Mouse (Mus musculus): Measurements from ENCODE around the gene Cnnm3. TPM values are rescaled to one million over a fixed set of nuclear protein-coding genes. Genes with fewer than 3 reads are reported as not detected.
A peak's percentile ranks its signal among the peaks of the same experiment; 100 is the strongest.

The Cnnm3 gene
- 3.5 and 5.4 TPM in 2 replicates for polyA plus RNA-seq (2014; fragmentation: Nextera tagmentation; extraction: Ambion mirVana)

DNA sequence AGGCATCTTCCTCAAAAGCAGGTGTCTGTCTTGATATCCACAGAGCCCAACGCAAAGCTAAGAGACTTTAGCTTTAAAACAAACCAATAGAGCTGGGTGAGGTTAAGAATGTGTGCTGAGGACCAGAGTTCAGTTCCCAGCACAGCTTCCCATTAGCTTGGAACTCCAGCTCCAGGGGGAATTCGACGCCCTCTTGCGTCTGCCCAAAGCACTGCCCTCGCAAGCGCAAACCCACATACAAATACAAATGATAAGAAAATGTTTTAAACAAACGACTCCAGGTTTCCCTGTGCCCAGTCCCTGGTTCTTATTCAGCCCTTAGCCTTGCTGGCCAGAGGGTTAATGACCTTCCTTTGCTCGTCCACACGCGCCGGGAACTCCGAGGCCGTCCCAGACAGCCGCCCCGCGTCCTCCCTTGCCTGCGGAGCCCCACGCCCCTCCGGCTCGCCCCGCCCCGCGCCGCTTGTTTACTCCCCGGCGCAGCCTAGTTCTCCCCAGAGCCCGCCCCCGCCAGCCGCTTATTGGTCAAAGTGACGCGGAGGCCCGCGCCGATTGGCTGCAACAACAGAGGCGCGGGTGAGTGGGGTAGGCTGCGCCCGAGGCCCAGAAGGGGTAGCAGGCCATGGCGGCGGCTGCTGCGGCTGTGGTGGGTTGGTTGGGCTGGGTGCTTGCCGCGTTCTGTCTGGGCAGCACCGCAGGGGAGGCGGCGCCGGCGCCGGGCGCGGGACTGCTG, at the start of gene Cnnm3:
Gene Cnnm3, plus strand, starts transcription at position 579 of the 733 bp plus-strand sequence.
- Histone ChIP-seq H3K27me3 (ENCODE audit: control insufficient read depth, insufficient read depth, low read length) (no peaks in the 10 kb centered on the region), H3K4me2 (ENCODE audit: low read depth, low read length) (peak within 1 kb of the TSS; percentile 91), H3K27ac (replicated peaks; ENCODE audit: low read depth, low read length) (peak within 1 kb of the TSS; percentile 96), H3K36me3 (replicated peaks; ENCODE audit: control insufficient read depth, insufficient read depth, low read depth, low read length) (no peaks in the 10 kb centered on the region), H3K9ac (replicated peaks; ENCODE audit: low read length) (peak within 1 kb of the TSS; percentile 84), H3K4me3 (ENCODE audit: low read depth, low read length) (peak within 1 kb of the TSS; percentile 92), H3K4me1 (ENCODE audit: control insufficient read depth, insufficient read depth, low read length) (no peaks in the 10 kb centered on the region), H3K9me3 (replicated peaks; ENCODE audit: control insufficient read depth, low read length) (no peaks in the 10 kb centered on the region)
- WGBS, result 1% methylated on average over 51 of the region's 51 CpGs
- ATAC-seq (replicated peaks; ENCODE audit: insufficient number of reproducible peaks, low FRiP score, low TSS enrichment, low read depth) (peak; percentile 96), DNase-seq (ENCODE audit: low spot score) (peak; percentile 99)

DNA sequence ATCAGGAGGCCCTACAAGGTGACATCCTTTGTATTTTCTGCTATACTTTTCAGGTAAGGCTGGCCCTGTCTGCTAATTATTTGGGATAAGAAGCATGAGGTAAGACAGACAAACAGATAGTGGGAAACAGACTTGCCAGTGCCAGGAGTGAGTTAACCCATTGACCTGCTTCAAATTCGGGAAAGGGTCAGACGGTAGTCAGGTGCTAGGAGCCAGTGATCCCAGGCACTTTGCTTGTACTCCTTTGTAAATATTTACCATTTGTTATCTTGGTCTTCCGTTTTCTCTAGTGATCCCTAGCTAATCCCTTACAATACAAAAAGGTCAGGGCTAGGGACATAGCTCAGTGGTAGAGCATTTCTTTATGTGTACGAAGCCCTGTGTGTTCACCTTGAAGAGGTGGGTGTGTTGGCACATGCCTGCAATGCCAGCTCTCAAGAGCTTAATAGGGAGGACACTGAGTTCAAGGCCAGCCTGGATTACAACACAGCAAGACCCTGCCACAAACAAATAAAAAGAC, 46.0 kb upstream of the Cnnm3 start:
- Histone ChIP-seq H3K9me3 (replicated peaks; ENCODE audit: control insufficient read depth, low read length) (no peaks in the 10 kb centered on the region), H3K27me3 (ENCODE audit: control insufficient read depth, insufficient read depth, low read length) (no peaks in the 10 kb centered on the region), H3K9ac (replicated peaks; ENCODE audit: low read length) (no peak overlapping the region), H3K27ac (replicated peaks; ENCODE audit: low read depth, low read length) (no peak overlapping the region), H3K4me1 (ENCODE audit: control insufficient read depth, insufficient read depth, low read length) (no peaks in the 10 kb centered on the region), H3K4me3 (ENCODE audit: low read depth, low read length) (no peak overlapping the region), H3K4me2 (ENCODE audit: low read depth, low read length) (no peak overlapping the region), H3K36me3 (replicated peaks; ENCODE audit: control insufficient read depth, insufficient read depth, low read depth, low read length) (no peaks in the 10 kb centered on the region)
- DNase-seq (ENCODE audit: low spot score), result no peak
- 65% methylated on average over 4 of the region's 4 CpGs for WGBS
- ATAC-seq (replicated peaks; ENCODE audit: insufficient number of reproducible peaks, low FRiP score, low TSS enrichment, low read depth), result no peak

DNA sequence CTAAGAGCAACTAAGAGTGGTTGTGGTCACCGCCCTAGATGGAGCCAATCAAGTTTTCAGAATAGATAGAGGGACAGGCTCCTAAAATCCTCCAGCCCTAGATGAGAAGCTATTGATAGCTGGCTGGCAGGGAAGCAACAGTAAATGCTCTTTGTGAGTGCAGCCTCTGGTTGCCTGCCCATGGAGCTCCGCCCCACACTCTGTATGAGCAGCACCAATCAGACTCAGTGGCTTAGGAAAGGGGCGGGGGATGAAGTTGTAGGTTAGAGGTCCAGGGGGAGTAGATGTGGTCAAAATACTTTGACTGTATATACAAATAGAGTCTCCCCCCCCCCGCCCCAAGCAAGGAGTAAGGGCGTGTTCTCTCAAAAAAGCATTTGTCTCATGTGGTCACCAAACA, 44.2 kb upstream of the Cnnm3 start:
- no peaks in the 10 kb centered on the region for H3K4me1 ChIP-seq (ENCODE audit: control insufficient read depth, insufficient read depth, low read length)
- H3K9me3 ChIP-seq (replicated peaks; ENCODE audit: control insufficient read depth, low read length), result no peaks in the 10 kb centered on the region
- WGBS, result 52% methylated on average over 5 of the region's 5 CpGs
- no peaks in the 10 kb centered on the region for H3K36me3 ChIP-seq (replicated peaks; ENCODE audit: control insufficient read depth, insufficient read depth, low read depth, low read length)
- H3K27ac ChIP-seq (replicated peaks; ENCODE audit: low read depth, low read length), result no peak overlapping the region
- H3K9ac ChIP-seq (replicated peaks; ENCODE audit: low read length), result no peak overlapping the region
- H3K4me3 ChIP-seq (ENCODE audit: low read depth, low read length), result no peak overlapping the region
- H3K27me3 ChIP-seq (ENCODE audit: control insufficient read depth, insufficient read depth, low read length), result no peaks in the 10 kb centered on the region
- ATAC-seq (replicated peaks; ENCODE audit: insufficient number of reproducible peaks, low FRiP score, low TSS enrichment, low read depth), result no peak
- H3K4me2 ChIP-seq (ENCODE audit: low read depth, low read length), result no peak overlapping the region
- DNase-seq (ENCODE audit: low spot score), result no peak

DNA sequence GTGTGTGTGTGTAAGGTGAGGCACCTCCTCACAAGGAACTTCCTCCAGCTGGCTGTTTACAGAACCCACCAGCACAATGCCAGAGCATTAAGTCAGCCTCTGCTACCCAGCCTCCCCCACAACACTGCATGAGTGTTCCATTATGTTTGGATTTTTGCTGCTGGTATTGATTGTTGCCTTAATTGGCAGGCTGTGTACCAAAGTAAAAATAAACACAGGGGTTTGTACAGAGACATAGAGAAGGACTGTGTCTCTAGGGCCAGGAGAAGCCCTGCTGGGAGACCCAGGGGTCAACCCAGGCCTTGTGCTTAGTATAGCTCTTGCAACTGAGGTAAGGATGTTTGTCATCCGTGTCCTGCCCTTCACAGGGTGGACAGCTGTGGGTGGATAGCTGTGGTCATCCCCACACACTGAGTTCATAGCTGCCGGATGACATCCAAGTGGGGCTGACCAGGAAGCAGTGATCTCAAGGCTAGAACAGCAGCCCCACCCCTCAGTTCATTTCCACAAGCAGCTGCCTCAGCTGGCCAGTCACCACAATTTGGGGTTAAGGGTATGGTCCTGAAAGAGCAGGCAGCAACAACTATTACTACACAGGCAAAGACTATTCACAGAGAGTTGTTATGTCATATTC, 41.7 kb upstream of the Cnnm3 start:
- Histone ChIP-seq H3K27ac (replicated peaks; ENCODE audit: low read depth, low read length) (no peak overlapping the region), H3K9ac (replicated peaks; ENCODE audit: low read length) (no peak overlapping the region), H3K9me3 (replicated peaks; ENCODE audit: control insufficient read depth, low read length) (no peaks in the 10 kb centered on the region), H3K36me3 (replicated peaks; ENCODE audit: control insufficient read depth, insufficient read depth, low read depth, low read length) (no peaks in the 10 kb centered on the region), H3K27me3 (ENCODE audit: control insufficient read depth, insufficient read depth, low read length) (no peaks in the 10 kb centered on the region), H3K4me2 (ENCODE audit: low read depth, low read length) (no peak overlapping the region), H3K4me1 (ENCODE audit: control insufficient read depth, insufficient read depth, low read length) (peaks cover 8% of the 10 kb centered on the region), H3K4me3 (ENCODE audit: low read depth, low read length) (no peak overlapping the region)
- ATAC-seq (replicated peaks; ENCODE audit: insufficient number of reproducible peaks, low FRiP score, low TSS enrichment, low read depth) (no peak), DNase-seq (ENCODE audit: low spot score) (no peak)
- 30% methylated on average over 2 of the region's 2 CpGs for WGBS

DNA sequence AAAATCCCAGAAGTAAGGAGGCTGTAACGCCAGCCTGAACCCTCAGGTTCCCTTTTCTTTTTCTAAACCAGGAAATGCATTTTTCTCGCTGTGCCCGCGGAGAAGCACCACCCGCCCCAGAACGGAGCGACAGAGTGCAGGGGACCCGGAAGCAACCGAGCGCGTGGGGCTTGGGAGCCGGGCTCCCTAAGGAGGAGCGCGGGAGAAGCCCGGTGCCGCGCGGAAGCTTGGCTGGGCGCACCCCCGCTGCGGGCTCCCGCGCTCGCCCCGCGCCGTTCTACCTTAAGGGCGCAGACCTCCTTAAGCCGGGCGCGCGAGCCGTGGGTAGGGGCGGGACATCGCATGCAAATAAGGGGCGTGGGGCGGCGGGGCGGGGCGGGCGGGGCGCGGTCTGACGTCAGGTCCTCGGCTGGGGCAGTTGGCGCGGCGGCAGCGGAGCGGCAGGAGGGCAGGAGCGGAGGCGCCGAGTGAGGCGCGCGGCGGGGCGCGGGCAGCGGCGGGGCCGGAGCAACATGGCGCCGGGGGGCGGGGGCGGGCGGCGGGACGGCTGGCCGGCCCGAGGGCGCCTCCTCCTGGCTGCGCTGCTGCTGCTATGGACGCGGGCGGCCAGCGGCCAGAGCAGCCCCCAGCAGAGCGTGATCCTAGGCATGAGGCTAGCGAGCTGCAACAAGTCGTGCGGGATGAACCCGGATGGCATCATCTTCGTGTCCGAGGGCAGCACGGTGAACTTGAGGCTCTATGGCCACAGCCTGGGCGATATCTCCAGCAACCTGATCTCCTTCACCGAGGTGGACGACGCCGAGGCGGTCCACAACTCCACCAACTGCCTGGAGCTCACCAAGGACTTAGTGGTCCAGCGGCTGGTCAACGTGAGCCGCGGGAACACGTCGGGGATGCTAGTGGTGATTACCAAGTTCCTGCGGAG, 40.2 kb upstream of the Cnnm3 start, which contains the start of gene Cnnm4:
Gene Cnnm4, plus strand, starts transcription at position 440 of the 925 bp plus-strand sequence.
- under 1% methylated on average over 64 of the region's 98 CpGs for WGBS
- H3K9ac ChIP-seq (replicated peaks; ENCODE audit: low read length), result peak within 1 kb of the TSS; percentile 73
- H3K4me3 ChIP-seq (ENCODE audit: low read depth, low read length), result peak within 1 kb of the TSS; percentile 59
- no peaks in the 10 kb centered on the region for H3K27me3 ChIP-seq (ENCODE audit: control insufficient read depth, insufficient read depth, low read length)
- H3K27ac ChIP-seq (replicated peaks; ENCODE audit: low read depth, low read length), result peak within 1 kb of the TSS; percentile 52
- ATAC-seq (replicated peaks; ENCODE audit: insufficient number of reproducible peaks, low FRiP score, low TSS enrichment, low read depth), result peak; percentile 82
- peak within 1 kb of the TSS; percentile 85 for H3K4me2 ChIP-seq (ENCODE audit: low read depth, low read length)
- peaks cover 8% of the 10 kb centered on the region for H3K4me1 ChIP-seq (ENCODE audit: control insufficient read depth, insufficient read depth, low read length)
- peak; percentile 91 for DNase-seq (ENCODE audit: low spot score)
- no peaks in the 10 kb centered on the region for H3K36me3 ChIP-seq (replicated peaks; ENCODE audit: control insufficient read depth, insufficient read depth, low read depth, low read length)
- H3K9me3 ChIP-seq (replicated peaks; ENCODE audit: control insufficient read depth, low read length), result no peaks in the 10 kb centered on the region

DNA sequence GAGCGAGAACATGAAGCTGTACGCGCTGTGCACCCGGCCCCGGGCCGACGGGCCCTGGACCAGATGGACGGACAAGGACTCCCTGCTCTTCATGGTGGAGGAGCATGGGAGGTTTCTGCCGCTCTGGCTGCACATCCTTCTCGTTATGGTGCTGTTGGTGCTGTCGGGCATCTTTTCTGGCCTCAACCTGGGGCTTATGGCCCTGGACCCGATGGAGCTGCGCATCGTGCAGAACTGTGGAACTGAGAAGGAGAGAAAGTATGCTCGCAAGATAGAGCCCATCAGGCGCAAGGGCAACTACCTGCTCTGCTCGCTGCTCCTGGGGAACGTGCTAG, 39.6 kb upstream of the Cnnm3 start:
- Histone ChIP-seq H3K27ac (replicated peaks; ENCODE audit: low read depth, low read length) (no peak overlapping the region), H3K9ac (replicated peaks; ENCODE audit: low read length) (peak overlapping the region; percentile 73), H3K4me3 (ENCODE audit: low read depth, low read length) (peak overlapping the region; percentile 59), H3K9me3 (replicated peaks; ENCODE audit: control insufficient read depth, low read length) (no peaks in the 10 kb centered on the region), H3K27me3 (ENCODE audit: control insufficient read depth, insufficient read depth, low read length) (no peaks in the 10 kb centered on the region), H3K4me2 (ENCODE audit: low read depth, low read length) (peak overlapping the region; percentile 85), H3K36me3 (replicated peaks; ENCODE audit: control insufficient read depth, insufficient read depth, low read depth, low read length) (no peaks in the 10 kb centered on the region), H3K4me1 (ENCODE audit: control insufficient read depth, insufficient read depth, low read length) (peaks cover 8% of the 10 kb centered on the region)
- DNase-seq (ENCODE audit: low spot score), result no peak
- no peak; the same call in 1 of the 2 replicates for ATAC-seq (replicated peaks; ENCODE audit: insufficient number of reproducible peaks, low FRiP score, low TSS enrichment, low read depth)
- WGBS, result 12% methylated on average over 18 of the region's 18 CpGs

DNA sequence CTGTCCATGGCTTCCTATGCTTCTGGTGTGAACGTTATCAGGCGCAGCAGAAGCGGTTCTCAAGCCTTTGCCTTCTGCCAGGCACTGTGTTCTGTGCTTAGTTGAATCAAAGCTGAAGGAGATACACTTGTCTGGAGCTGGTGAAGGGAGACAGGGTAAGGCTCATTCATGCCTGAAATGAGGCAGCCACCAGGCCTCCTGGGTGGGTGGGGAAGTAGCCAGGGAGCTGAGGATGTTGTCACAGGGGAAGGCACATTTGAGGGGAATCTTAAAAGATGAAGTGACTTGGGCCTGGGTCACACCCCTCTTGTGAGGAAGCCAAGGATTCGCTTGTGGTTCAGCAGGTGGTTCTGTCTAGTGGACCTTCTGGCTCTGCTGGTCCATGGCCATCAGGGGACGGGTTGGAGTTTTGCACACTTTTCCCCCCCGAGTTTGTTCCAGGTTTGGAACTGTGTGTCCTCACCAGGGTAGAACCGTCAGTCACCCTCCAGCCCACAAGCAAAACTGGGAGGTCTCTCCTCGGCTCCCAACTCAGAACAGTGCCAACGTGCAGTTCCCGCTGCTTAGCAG, 38.4 kb upstream of the Cnnm3 start:
- Histone ChIP-seq H3K4me1 (ENCODE audit: control insufficient read depth, insufficient read depth, low read length) (peaks cover 8% of the 10 kb centered on the region), H3K27me3 (ENCODE audit: control insufficient read depth, insufficient read depth, low read length) (no peaks in the 10 kb centered on the region), H3K9me3 (replicated peaks; ENCODE audit: control insufficient read depth, low read length) (no peaks in the 10 kb centered on the region), H3K9ac (replicated peaks; ENCODE audit: low read length) (peak overlapping the region; percentile 13), H3K27ac (replicated peaks; ENCODE audit: low read depth, low read length) (no peak overlapping the region), H3K36me3 (replicated peaks; ENCODE audit: control insufficient read depth, insufficient read depth, low read depth, low read length) (no peaks in the 10 kb centered on the region), H3K4me2 (ENCODE audit: low read depth, low read length) (peak overlapping the region; percentile 85), H3K4me3 (ENCODE audit: low read depth, low read length) (no peak overlapping the region)
- 77% methylated on average over 10 of the region's 10 CpGs for WGBS
- DNase-seq (ENCODE audit: low spot score), result no peak
- no peak for ATAC-seq (replicated peaks; ENCODE audit: insufficient number of reproducible peaks, low FRiP score, low TSS enrichment, low read depth)
